Mouse (Mus musculus): ENCODE data around the gene Spata31d1a. TPM values are rescaled to one million over a fixed set of nuclear protein-coding genes. Genes with fewer than 3 reads are reported as not detected.
"Not testable (repeated sequence)": the region's sequence is repeated elsewhere in the genome, so short reads cannot be mapped to it uniquely, and the experiment has no call there.

The Spata31d1a gene
- polyA plus RNA-seq, 1 experiment from 2014 or later: not detected

DNA sequence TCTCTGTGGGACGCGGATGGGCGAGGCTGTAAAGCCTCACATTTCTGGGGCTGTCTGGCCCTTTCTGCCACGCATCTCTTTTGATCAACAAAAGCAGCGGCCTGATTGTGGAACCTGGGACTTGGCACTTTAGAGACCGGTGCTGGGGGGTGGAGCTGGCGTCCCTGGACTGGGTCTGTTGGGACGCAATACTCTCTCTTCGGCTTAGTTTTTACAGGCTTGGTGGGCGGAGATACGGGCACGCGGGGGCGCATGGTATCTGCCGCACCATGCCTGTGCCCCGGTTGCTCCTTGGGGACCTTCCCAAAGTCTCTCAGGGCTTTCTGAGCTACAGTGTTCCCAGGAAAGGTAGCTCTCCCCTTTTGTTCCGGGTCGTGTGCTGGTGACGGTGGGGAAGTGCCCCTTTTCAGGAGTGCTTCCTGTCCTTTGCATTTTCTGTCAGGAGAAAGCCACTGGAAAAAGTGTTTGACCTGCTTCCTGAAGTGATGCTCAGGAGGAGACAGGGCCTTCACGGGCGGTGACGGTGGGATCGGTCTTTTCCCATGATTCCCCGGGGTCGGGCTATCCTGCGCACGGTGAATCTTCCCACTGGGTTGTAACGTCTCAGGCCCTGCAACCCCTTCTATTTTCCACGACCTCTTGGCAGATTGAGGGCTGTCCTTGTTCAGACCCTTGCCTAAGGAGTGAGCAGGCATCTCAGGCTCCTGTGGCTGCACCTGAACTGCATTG, 16.2 kb upstream of the Spata31d1a start:
- H3K4me3 ChIP-seq (ENCODE audit: low read depth, low read length): peak overlapping the region; percentile 14; the same call in 1 of the 2 replicates

GRCm38 (mm10) chr13:59722089-59722488, 12.0 kb upstream of the Spata31d1a start:
- not testable (repeated sequence) for H3K4me3 ChIP-seq (ENCODE audit: low read depth, low read length); H3K4me1 ChIP-seq (ENCODE audit: insufficient read depth); H3K27ac ChIP-seq (ENCODE audit: low read depth); H3K4me2 ChIP-seq; H3K36me3 ChIP-seq (ENCODE audit: insufficient read depth); DNase-seq; H3K27me3 ChIP-seq (ENCODE audit: insufficient read depth, low read length); ATAC-seq (ENCODE audit: insufficient read depth); H3K9ac ChIP-seq; H3K9me3 ChIP-seq (ENCODE audit: low read depth, low read length)
- WGBS: 79% methylated on average over 1 of the region's 1 CpGs

More for the DNA sequence above, 16.2 kb upstream of the Spata31d1a start:
- TF ChIP-seq CTCF (IDR thresholded peaks at IDR 0.05; ENCODE audit: low read depth): no peak
- ATAC-seq (ENCODE audit: insufficient read depth): no peak
- Histone ChIP-seq H3K4me1 (ENCODE audit: insufficient read depth) (no peaks in the 10 kb centered on the region), H3K9ac (no peak overlapping the region; the same call in 1 of the 2 replicates), H3K27me3 (ENCODE audit: insufficient read depth, low read length) (no peaks in the 10 kb centered on the region), H3K36me3 (ENCODE audit: insufficient read depth) (no peaks in the 10 kb centered on the region), H3K27ac (ENCODE audit: low read depth) (no peak overlapping the region), H3K9me3 (ENCODE audit: low read depth, low read length) (no peaks in the 10 kb centered on the region), H3K4me2 (peak overlapping the region; percentile 44)
- DNase-seq: peak; percentile 12
- WGBS: 25% methylated on average over 29 of the region's 29 CpGs

DNA sequence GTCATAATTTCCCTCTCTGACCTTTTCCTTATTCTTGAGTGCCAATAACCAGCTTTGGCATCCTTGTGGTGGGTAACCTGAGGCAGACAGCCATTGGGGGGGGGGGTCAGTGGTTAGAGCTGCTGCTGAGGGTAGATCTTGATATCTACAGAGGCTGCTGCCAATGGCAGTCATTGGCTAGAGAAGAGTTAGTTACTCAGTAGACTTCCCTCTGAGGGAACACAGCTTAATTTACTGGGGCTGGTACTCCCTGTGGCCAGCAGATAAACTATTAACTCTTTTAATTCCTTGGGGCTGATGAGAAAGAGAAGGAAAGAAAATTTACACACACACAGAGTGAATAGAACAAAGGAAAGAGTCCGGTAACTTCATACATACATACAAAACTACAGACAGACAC, 9.3 kb upstream of the Spata31d1a start:
- TF ChIP-seq CTCF (IDR thresholded peaks at IDR 0.05; ENCODE audit: low read depth): no peak
- no peak for DNase-seq
- no peak overlapping the region for H3K27ac ChIP-seq (ENCODE audit: low read depth)
- H3K4me3 ChIP-seq (ENCODE audit: low read depth, low read length): no peak overlapping the region
- ATAC-seq (ENCODE audit: insufficient read depth): no peak
- no peaks in the 10 kb centered on the region for H3K36me3 ChIP-seq (ENCODE audit: insufficient read depth)
- H3K4me2 ChIP-seq: no peak overlapping the region
- WGBS: 89% methylated on average over 1 of the region's 1 CpGs
- no peaks in the 10 kb centered on the region for H3K4me1 ChIP-seq (ENCODE audit: insufficient read depth)
- no peak overlapping the region for H3K9ac ChIP-seq
- H3K27me3 ChIP-seq (ENCODE audit: insufficient read depth, low read length): no peaks in the 10 kb centered on the region
- no peaks in the 10 kb centered on the region for H3K9me3 ChIP-seq (ENCODE audit: low read depth, low read length)

DNA sequence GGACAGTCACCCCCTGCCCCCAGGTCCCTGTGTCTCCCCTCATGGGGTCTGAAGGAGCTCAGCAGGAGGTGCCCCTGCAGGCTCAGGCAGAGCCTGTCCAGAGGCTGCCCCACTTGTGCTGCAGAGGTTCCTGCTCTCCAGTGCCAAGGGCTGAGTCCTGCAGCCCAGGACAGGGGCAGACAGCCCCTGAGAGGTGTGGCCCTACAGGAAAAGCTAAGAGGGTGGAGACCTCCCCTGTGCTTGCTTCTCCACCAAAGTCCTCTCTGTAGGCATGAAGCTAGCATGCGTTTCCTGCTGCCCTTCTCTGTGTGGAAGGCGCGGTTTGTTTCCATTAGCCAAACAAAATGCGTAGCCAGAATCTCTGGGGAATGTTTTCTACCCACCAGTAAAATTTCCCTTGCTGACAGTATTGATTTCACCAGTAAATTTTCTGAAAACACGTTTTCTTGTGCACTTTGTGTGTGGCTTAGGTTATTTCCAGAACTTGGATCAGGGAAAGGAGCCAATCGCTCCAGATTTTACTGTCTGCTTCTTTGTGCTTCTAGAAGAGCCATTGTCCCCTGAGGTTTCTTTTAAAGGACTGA, 8.8 kb upstream of the Spata31d1a start:
- not testable (repeated sequence) for H3K4me3 ChIP-seq (ENCODE audit: low read depth, low read length); H3K36me3 ChIP-seq (ENCODE audit: insufficient read depth); H3K9me3 ChIP-seq (ENCODE audit: low read depth, low read length); H3K9ac ChIP-seq; H3K4me1 ChIP-seq (ENCODE audit: insufficient read depth); H3K27ac ChIP-seq (ENCODE audit: low read depth); H3K27me3 ChIP-seq (ENCODE audit: insufficient read depth, low read length); H3K4me2 ChIP-seq
- DNase-seq (peak; percentile 33), ATAC-seq (ENCODE audit: insufficient read depth) (peak; percentile 44; the same call in 1 of the 2 replicates)
- WGBS: 37% methylated on average over 6 of the region's 6 CpGs

GRCm38 (mm10) chr13:59713710-59714109, 3.6 kb upstream of the Spata31d1a start:
- ATAC-seq (ENCODE audit: insufficient read depth): no peak
- Histone ChIP-seq H3K36me3 (ENCODE audit: insufficient read depth) (no peaks in the 10 kb centered on the region), H3K9ac (no peak overlapping the region), H3K27me3 (ENCODE audit: insufficient read depth, low read length) (no peaks in the 10 kb centered on the region), H3K4me2 (no peak overlapping the region), H3K4me3 (ENCODE audit: low read depth, low read length) (no peak overlapping the region), H3K27ac (ENCODE audit: low read depth) (no peak overlapping the region), H3K9me3 (ENCODE audit: low read depth, low read length) (no peaks in the 10 kb centered on the region), H3K4me1 (ENCODE audit: insufficient read depth) (no peaks in the 10 kb centered on the region)
- TF ChIP-seq CTCF (IDR thresholded peaks at IDR 0.05; ENCODE audit: low read depth): no peak
- no peak for DNase-seq
- WGBS: 31% methylated on average over 3 of the region's 3 CpGs

DNA sequence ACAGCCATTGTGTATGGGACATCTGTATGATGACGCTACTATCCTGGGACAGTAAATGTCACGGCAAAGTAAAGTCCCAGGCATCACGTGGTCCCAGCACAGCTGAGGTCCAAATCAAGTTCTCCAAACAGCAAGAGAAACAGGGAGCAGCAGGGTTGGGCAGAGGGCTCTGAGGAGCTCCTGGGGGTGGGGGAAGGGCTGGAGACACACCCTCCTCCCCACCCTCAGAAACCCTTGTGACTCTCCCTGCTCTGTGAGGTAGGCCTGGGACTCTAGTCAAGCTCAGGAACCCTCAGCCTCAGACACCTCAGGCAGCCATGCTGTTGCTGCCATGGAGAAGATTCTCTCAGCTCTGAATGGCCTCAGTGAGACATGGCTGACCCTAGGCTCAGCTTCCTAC, 1.9 kb upstream of the Spata31d1a start, which contains the start of gene Spata31d1b:
TSS of gene Spata31d1b (plus strand) at position 301 of the 400 bp plus-strand sequence.
- H3K27me3 ChIP-seq (ENCODE audit: insufficient read depth, low read length); H3K27ac ChIP-seq (ENCODE audit: low read depth); H3K4me3 ChIP-seq (ENCODE audit: low read depth, low read length); H3K36me3 ChIP-seq (ENCODE audit: insufficient read depth); H3K4me2 ChIP-seq; ATAC-seq (ENCODE audit: insufficient read depth); H3K4me1 ChIP-seq (ENCODE audit: insufficient read depth); H3K9ac ChIP-seq; DNase-seq; H3K9me3 ChIP-seq (ENCODE audit: low read depth, low read length): not testable (repeated sequence)
- WGBS: 73% methylated on average over 3 of the region's 3 CpGs

- peak; percentile 60 for TF ChIP-seq CTCF (IDR thresholded peaks at IDR 0.05; ENCODE audit: low read depth)
- Histone ChIP-seq H3K4me1 (ENCODE audit: insufficient read depth) (no peaks in the 10 kb centered on the region), H3K27ac (ENCODE audit: low read depth) (no peak overlapping the region), H3K9ac (no peak overlapping the region), H3K4me2 (no peak overlapping the region; the same call in 1 of the 2 replicates), H3K36me3 (ENCODE audit: insufficient read depth) (no peaks in the 10 kb centered on the region), H3K27me3 (ENCODE audit: insufficient read depth, low read length) (no peaks in the 10 kb centered on the region), H3K4me3 (ENCODE audit: low read depth, low read length) (no peak overlapping the region), H3K9me3 (ENCODE audit: low read depth, low read length) (no peaks in the 10 kb centered on the region)
- ATAC-seq (ENCODE audit: insufficient read depth): peak; percentile 58; the same call in 1 of the 2 replicates
- peak; percentile 57 for DNase-seq
- 35% methylated on average over 12 of the region's 12 CpGs for WGBS
These were observed 5.6 kb downstream of the Spata31d1a start for GRCm38 (mm10) chr13:59704562-59704961.
